Mouse (Mus musculus): ENCODE data around the gene Prg2.

The Prg2 gene

DNA sequence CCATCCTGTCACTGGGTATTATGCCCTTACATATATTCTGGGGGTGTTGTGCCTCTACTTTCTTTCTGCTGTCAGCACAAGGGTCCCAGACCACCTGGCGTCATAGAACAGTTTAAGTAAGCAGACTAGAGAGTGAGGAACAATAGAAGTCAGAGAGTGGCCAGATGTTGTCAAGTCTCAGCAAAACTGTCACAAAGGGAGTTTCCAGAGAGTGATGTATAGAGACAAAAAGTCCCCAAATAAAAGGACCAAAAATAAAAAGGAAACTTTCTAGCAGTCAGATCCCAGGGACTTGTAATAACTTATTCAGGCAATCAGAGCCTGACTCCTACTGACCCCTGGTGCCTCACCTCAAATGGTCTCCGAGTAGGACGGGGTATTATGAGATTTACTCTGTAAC lies 18.4 kb upstream of the Prg2 start:
- no peak for DNase-seq (ENCODE audit: low spot score)

DNA sequence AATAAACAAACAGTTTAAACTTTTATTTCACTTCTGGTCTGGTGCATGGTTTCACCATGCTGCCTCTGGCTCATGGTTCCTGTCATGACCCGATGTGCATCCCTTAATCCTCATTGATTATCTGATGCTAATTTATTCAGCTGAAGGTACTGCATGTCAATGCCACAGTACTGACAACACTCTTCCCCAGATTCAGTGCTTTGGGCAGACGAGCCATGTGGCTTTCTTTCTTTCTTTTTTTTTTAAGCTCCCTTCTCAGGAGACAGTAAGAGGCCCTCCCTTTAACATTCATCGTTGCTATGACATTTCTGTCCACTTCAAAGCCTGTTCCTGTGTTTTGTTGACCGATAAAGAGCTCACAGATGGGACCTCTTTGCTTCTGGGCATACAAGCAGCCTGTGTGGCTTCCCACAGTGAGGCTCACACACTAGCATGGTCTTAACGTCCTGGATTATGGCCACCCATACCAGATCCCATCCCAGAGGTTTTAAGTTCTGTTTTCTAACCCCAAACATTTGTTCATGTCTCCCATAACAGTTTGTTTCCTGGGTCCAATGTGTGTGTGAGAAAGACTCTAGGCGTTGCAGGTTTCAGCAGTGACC lies 17.3 kb upstream of the Prg2 start:
- DNase-seq (ENCODE audit: low spot score), result no peak

DNA sequence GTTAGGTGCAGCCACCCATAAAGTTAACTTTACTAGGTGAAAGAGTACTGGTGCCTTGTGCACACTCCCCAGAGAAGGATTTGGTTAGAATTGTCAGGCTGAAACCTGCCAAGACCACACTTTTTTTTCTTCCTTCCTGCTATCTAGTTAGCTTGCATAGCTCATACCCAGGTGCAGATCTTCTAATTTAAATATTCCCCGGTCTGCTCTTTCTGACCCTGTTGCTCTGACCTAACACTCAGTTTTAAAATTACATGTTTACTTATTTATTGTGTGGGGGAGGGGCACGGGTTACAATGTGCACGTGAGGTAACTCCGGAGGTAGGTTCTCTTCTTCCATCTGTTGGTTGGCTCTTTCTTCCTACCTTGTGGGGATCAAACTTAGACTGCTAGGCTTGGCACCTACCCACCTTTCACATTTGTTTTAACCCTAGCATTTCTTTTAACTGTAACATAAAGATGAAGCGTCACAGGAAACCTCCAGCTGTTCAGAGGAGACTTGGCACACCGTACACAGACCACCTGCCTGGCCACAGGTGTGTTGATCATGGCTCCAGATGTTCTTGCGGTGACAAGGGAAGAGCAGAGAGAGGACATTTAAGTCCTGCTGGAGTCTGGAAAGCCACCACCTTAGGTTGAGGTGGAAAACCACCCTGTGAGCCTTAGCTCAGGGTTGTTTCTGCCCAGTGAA lies 16.0 kb upstream of the Prg2 start:
- no peak for DNase-seq (ENCODE audit: low spot score)

DNA sequence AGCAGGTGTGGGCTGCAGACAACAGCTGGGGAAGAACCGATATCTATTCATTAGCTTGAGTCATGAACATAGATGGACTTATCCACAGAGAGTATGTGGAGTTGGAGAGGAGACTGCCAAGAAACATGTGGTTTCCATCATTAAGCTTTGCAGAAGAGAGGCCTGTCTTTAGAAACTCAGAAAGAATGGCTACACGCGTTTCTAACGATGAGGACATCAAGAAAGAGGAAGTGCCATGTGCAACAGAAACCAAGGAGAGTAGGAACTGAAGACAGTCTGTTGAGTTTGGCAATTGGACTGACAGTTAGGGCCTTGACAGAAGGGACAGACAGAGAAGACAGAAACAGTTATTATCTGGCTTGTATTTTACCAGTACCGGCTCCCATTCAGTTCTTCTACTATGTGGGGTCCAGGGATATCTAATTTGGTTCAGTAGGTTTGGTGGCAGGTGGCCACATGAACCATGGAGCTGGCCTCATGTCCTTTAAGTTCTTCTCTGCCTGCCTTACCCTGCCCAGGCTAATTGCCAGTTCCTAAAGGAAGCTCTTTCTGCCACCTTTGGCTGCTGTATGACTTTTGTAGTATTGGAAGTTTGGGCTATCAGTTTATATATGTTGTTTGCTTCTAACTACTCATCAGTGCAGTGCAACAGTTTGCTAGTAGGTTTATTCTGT lies 12.8 kb upstream of the Prg2 start:
- DNase-seq (ENCODE audit: low spot score), result no peak

DNA sequence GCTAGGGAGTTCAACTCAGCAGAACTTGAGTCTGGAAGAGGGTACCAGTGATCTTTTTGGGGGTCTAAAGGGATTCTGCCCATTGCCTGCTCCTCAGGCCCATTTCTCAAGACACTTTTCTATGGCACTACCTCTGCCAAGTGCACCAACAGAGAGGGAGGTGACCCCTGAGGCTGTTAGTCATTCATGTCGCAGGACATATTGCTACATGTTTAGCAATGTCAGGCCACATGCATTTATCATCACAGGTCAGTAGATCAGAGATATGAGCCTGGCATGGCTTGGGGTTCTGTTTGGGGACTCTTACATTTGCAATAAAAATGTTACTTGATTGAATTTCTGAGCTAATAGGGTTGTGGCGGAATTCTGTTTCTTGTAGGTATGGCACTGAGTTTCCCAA lies 4.7 kb upstream of the Prg2 start:
- no peak for DNase-seq (ENCODE audit: low spot score)

DNA sequence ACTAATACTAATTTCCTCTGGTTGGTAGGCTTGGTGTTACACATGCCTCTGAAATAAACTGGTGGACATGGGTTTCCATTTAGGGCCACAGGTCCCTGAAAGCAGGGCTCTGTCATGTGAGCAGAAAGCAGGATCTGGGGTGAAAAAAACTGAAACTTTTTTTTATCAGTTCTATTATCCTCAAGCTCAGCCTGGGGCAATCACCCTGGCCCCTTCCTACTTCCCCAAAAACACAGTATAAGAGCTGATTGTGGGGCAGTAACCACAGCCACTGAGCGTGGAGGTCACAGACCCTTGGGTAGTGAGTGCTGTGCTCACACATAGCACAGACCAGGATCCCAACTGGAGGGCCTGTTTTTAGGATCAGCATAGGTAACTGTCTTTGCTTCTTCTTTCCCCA lies 7.7 kb downstream of the Prg2 start, which contains the start of gene Prg3:
TSS of gene Prg3 (plus strand) at position 286 of the 400 bp plus-strand sequence.
- DNase-seq (ENCODE audit: low spot score), result no peak

DNA sequence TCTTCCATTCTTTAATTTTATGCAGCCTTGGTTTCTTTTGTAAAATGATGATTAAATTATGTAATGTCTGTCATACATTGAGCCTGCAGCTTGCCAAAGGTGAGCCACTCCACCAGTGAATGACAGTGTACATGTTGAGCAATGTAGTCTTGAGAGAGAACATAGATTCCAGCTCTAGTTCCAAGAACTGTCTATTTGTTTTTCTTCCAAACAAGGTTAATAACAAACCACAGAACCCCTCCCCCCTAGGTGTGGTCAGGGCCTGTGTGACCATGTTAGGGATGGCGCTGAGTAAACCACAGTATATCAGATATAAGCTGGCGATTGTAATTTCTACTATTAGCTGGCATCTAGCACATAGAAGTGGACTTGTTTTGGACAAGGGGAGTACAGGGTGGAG lies 16.1 kb downstream of the Prg2 start:
- DNase-seq (ENCODE audit: low spot score), result no peak

DNA sequence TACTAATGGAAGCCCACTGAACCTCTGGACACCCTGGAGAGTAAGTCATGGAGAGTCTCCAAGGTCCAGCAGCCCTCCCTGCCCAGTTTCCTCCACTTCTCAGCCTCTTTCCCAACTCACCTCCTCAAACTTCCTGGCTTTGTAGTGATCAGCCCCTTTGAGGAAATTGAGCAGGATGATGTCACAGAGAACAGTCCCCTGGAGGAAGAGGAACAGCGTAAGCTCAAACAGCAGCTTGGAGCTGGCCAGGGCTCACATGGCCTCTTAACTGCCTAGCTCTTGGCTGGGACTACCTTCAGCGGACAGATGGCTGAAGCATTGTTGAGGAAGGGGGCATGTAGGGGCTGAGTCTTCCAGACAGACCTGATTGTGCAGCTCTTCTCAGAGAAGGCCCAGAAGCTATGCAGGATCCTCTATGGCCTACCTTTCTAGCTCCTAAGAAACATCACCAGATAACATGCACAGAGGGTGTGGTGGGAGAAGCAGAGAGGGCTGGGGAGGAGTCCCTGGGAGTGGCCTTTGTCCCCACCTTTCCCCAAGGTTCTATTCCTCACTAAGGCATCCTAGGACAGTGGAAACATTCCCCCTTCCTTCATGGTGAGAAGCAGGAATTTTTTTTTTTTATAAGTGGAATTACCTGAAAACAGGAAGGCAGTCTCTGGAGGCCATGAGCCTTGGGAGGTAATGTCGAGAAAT lies 19.4 kb downstream of the Prg2 start:
- DNase-seq (ENCODE audit: low spot score), result no peak

DNA sequence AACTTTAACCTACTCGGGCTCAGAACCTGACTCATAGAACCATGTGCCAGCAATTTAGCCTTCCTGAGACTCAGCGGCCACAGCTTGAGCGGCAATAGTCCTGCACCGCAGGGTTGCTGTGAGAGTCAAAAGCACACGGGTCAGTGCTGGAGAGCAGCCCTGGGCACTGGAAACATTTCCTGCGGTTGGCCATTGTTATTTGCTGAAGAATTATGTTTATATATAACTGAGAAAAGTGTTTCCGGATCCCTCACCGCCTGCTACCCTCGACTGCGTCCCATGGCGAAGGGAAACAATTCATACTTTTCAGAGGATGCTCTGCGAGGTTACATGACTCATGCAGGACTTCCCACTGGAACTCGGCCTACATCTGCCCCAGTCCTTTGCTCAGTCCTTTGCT lies 21.2 kb downstream of the Prg2 start:
- no peak for DNase-seq (ENCODE audit: low spot score)

DNA sequence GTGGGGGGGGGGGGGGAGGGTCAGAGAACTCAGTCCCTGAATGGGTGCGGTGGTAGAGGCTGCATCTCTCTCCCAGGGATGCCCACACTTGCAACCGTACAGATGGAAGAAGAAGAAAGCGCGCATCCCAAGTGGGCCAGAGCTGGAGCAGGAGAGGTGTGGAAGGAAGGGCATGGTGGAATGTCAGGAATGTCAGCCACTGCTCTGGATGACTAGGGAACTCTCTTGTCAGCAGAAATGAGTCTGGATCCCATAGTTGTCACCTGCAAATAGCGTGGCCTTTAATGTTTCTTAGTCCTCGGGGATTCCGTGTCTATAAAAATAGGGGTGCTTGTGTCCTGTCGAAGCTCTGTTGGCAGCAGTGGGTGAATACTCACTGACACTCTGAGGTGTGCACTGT lies 22.3 kb downstream of the Prg2 start:
- no peak for DNase-seq (ENCODE audit: low spot score)

DNA sequence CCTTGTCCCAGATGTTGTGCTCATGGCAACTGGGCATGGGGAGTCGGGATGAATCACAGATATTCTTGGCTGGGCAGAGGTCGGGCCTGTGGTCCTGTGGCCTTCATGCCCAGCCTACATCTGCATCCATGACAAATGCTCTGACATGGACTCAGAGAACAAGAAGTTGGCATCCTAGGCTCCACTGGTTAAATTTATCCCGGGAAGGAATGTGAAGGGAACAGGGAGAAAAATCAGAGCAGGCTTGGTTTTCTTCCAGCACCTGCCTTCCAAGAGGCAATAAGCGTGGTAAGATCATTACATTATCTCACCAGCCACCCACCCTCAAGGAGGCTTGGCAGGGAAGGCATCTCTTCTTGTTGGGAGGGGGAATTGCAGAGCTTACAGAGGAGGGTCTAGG lies 24.1 kb downstream of the Prg2 start:
- DNase-seq (ENCODE audit: low spot score), result peak; percentile 23

DNA sequence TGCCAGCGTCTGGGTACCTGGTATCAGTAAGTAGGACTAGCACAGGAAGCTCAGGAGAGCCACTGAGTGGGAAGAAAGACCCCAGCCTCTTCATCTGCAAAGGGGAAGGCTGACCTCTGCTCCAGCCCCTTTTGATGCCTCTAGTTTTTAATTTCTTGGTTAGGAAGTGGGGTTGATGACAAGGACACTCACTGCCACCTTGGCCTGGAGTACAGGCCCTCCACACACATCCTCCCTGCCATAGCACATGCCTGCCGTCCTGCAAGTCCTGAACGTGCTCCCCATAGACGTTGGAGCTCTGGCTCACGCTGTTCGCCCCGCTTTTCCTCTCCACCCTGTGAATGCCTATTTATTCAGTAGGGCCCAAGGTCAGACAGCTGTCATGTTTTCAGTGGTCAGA lies 26.3 kb downstream of the Prg2 start:
- DNase-seq (ENCODE audit: low spot score), result no peak

DNA sequence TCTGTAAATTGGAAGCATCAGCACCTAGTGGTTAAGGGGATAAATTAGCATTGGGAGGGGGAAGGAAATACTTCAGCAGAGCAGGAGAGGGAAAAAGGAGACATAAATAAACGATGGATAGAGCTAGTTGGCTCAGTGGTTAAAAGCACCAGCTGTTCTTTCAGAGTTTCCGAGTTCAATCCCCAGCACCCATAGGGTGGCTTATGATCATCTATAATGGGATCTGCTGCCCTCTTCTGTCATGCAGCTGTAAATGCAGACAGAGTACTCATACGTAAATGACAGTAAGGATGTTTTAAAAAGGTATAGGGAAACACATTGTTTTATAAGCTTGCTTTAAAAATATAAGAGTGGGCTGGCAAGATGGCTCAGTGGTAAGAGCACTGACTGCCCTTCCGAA lies 27.5 kb downstream of the Prg2 start:
- no peak for DNase-seq (ENCODE audit: low spot score)

DNA sequence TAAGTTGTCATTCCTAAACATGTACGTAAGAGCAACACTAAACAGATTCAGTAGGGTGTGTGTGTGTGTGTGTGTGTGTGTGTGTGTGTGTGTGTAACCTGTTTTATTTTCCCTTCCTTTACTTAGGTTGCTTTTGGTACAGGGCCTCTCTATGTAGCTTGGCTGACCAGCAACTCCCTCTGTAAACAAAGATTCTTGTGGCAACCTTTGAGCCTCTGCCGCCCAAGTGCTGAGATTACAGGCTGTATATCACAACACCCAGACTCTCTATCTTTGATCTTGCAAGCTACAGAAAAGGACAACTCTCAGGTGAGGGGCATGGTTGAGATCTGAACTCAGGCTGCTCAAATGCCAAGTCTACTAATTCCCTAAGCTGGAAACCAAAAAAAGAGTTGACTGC lies 29.0 kb downstream of the Prg2 start:
- DNase-seq (ENCODE audit: low spot score), result no peak

DNA sequence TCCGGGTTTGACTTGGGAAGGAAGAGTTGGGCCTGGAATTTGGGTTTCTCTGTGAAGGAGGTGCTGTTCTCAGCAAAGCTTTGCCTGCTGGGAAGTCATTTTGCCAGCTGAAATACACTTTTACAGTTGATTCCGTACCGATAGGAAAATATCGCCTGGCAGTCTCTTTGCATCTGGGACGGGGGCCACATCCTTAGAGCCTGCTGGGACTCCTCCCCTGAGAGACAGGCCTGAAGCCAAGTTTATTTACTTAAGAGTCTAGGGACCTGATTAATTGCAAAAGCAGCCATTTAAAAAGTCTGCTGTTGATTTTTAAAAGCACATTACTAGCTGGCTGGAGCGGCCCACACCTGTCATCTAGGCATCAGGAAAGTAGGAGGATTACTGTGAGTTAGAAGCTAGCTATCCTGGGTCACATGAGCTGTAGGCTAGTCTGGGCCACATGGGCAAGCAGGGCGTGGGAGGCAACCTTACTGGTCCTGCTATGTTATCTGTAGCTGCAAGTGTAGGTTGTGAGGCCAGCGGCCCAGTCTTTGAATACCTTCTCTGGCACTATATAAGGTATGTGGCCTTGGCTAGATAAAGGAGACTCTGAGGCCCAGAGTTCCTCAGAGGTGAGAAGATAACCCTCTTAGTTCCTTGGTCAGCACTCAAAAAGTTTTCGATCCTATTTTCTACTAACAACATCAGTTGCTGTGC lies 31.8 kb downstream of the Prg2 start:
- no peak for DNase-seq (ENCODE audit: low spot score)

DNA sequence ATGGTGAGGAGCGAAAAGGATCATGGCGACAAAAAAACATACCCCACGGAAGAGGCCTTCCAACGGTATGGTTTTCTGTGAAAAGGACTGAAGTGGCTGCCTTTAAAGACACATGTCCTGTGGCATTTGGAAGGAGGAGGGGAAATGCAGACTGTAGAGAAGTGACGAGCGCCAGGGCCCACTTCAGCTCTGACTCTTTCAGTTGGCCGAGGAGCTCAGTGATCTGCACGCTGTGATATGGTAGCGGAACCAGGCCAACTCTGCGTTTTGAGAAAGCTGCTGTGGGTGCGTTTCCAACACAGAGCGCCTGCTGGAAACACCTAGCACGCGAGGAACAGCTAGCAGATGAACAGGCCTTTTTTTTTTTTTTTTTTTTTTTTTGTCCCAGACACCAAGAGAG lies 32.4 kb downstream of the Prg2 start:
- DNase-seq (ENCODE audit: low spot score), result peak; percentile 28

DNA sequence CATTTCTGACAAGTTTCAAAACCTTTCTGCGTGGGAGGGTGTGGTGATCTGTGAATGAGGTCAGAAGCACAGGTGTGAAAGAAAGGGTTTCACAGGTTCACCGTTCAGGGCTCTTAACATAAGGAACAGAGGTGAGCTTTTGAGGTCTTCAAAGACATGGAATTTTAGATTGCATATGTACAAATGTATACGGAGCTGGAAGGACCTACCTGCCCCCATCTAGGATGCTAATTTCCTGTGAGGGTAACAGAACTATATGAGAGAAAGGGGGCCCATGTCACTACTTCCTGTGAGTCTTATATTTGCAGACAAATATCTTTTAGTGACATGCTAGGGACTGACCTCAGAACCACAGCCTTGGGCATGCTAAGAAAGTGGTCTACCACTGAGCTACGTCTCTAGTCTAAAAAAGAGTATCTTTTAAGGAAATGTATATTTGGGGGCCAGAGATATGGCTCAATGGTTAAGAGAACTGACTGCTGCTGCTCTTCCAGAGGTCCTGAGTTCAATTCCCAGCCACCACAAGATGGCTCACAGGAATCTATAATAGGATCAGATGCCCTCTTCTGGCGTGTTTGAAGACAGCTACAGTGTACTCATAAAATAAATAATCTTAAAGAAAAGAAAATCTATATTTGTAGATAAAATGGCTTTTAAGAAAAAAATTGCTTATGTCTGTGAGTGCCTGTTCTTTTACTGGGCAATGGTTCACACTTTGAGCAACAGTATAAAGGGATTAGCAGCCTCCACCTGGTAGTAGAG lies 33.7 kb downstream of the Prg2 start:
- no peak for DNase-seq (ENCODE audit: low spot score)

DNA sequence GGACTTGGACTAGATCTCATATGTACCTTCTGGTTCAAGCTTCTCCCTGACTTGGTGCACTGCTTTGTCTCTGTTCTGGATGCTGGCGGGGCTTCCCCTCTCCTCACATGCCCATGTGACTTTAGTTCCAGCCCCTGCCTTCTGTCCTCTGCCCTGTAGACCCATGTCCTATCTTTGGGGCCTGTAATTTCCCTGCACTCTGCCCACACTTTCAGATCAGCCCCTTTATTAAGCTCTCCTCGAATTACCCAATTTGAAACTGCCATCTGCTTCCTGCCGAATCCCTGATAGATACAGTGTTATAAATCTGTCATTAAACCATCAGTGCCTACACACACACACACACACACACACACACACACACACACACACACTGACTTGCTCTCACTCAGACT lies 34.3 kb downstream of the Prg2 start:
- peak; percentile 43 for DNase-seq (ENCODE audit: low spot score)

DNA sequence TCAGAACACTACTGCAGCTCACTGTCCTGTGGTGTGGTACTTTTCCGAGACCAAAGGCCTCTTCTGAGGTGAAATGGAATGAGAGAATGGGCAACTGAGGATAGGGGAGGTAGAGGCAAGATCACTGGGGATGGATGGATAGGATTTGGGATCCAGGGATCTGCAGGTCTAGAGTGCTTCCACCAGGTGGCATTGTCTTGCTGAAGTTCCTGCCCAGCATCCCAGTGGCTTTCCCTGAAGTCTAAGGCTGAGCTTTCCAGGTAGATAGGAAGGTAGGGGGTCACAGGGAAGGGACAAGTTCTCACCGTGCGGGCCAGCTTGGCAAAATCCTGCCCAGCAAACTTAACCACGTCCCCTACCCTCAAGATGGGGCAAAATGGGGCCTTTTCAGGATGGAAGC lies 41.8 kb downstream of the Prg2 start:
- DNase-seq (ENCODE audit: low spot score), result no peak

DNA sequence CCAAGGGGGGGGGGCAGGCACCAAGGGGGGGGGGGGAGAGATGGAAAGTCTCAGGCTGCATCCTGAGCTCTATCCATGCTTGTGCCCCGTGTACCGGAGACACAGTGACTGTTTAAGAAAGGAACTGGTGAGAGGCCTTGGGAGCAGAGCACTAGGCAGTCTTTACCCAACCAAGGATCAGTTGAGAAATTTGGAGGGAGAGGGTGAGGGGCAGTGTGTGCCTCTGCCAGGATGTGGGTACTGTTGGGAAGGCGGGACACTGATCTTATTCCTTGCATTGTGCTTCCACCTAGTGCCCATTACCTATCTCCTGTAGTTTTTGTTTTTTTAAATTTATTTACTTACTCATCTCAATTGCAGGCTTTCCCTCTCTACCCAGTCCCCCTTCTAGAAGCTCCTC lies 45.9 kb downstream of the Prg2 start:
- DNase-seq (ENCODE audit: low spot score), result no peak

DNA sequence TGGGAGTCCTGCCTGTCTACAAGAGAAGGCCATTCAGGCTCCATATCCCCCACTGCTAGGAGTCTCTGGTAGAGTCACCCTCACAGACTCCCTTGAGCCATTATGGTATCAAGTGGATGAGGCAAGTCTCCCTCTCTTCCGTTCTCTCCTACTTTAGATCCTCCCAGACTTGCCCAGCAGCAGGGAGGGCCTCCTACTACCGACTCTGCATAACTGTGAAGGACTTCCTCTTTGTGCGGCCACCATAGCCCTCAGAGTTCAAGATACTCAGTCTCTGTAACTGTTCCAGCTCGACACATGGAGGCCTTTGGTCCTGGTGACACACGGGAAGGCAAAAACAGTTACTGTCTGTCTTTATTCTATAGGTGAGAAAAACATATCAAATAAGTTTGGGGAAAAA lies 47.0 kb downstream of the Prg2 start:
- no peak for DNase-seq (ENCODE audit: low spot score)

DNA sequence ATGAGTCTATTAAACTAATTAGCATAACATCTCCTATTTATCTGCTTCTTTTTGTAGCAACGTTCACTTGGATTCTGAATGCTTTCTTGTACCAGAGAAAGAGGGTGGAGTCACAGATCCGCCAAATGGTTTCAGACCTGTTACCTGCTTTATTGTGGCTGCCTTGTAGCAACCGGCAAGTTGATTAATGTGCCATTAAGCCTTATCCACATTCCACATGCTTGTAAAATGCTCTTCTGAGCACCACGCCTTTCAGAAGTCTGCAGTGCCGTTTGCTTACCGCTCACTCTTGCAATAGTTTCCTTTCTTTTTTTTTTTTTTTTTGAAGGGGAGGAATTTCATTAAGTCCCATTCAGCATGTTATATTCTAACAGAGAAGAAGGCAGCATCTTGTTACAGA lies 49.6 kb downstream of the Prg2 start:
- DNase-seq (ENCODE audit: low spot score), result no peak

Measured in layer of hippocampus, adult 11-12 months (tissue).